Mouse (Mus musculus) embryo, embryonic 10 days (tissue): ENCODE measurements at regions not wholly inside any gene's neighbourhood (a gene's known extent, or its start where the extent isn't known, plus 50 kb on each side); places are given as distances from the start of the nearest gene placed in this dataset.

ENCODE experiments used
- DNase-seq: peaks from one replicate; pipeline ENCODE4 v3.0.0-alpha.2; 2015; ENCODE audit warnings: low spot score

- DNase-seq = no peak
Measured at GRCm38 (mm10) chrX:167152611-167153010, 56.5 kb downstream of the Tmsb4x start.

- peak; percentile 4 for DNase-seq
Measured at GRCm38 (mm10) chrX:167151341-167151740, 57.8 kb downstream of the Tmsb4x start.

- no peak for DNase-seq
Measured at GRCm38 (mm10) chrX:167149400-167149799, 59.7 kb downstream of the Tmsb4x start.

- DNase-seq = no peak
Measured at GRCm38 (mm10) chrX:167146513-167147360, 62.4 kb downstream of the Tmsb4x start.

GRCm38 (mm10) chrX:167145508-167146182, 63.5 kb downstream of the Tmsb4x start:
- DNase-seq = no peak

- no peak for DNase-seq
Measured at GRCm38 (mm10) chrX:167139110-167139509, 70.0 kb downstream of the Tmsb4x start.

- no peak for DNase-seq
Measured at GRCm38 (mm10) chrX:167134250-167134649, 74.9 kb downstream of the Tmsb4x start.

- no peak for DNase-seq
Measured at GRCm38 (mm10) chrX:167132989-167133395, 76.1 kb downstream of the Tmsb4x start.

GRCm38 (mm10) chrX:167131317-167131716, 77.8 kb downstream of the Tmsb4x start:
- DNase-seq = no peak

GRCm38 (mm10) chrX:167130601-167131000, 78.5 kb downstream of the Tmsb4x start:
- no peak for DNase-seq

- DNase-seq = no peak
Measured at GRCm38 (mm10) chrX:167119288-167119687, 89.8 kb downstream of the Tmsb4x start.

- DNase-seq = no peak
Measured at GRCm38 (mm10) chrX:167115096-167115495, 94.0 kb downstream of the Tmsb4x start.

- no peak for DNase-seq
Measured at GRCm38 (mm10) chrX:167111059-167111871, 97.8 kb downstream of the Tmsb4x start.

GRCm38 (mm10) chrX:167108356-167108755, 100.8 kb downstream of the Tmsb4x start:
- DNase-seq = no peak

GRCm38 (mm10) chrX:167107469-167107868, 101.6 kb downstream of the Tmsb4x start:
- no peak for DNase-seq

GRCm38 (mm10) chrX:167105931-167106417, 103.1 kb downstream of the Tmsb4x start:
- no peak for DNase-seq

GRCm38 (mm10) chrX:167105354-167105753, 103.8 kb downstream of the Tmsb4x start:
- no peak for DNase-seq

- peak; percentile 12 for DNase-seq
Measured at GRCm38 (mm10) chrX:167104247-167104621, 104.9 kb downstream of the Tmsb4x start.

- peak; percentile 47 for DNase-seq
Measured at GRCm38 (mm10) chrX:167103501-167104246, 105.4 kb downstream of the Tmsb4x start.

- no peak for DNase-seq
Measured at GRCm38 (mm10) chrX:167101929-167102328, 107.2 kb downstream of the Tmsb4x start.

- peak; percentile 25 for DNase-seq
Measured at GRCm38 (mm10) chrX:167099411-167099810, 109.7 kb downstream of the Tmsb4x start.

- no peak for DNase-seq
Measured at GRCm38 (mm10) chrX:167098914-167099313, 110.2 kb downstream of the Tmsb4x start.
